Mouse (Mus musculus) ES-Bruce4 (cell line): Measurements from ENCODE around the gene Grrp1. TPM values are rescaled to one million over a fixed set of nuclear protein-coding genes. Genes with fewer than 3 reads are reported as not detected.

Experiments used
- H3K27ac ChIP-seq: 2 replicates; pipeline ENCODE4 v1.5.1; 2012; ENCODE audit warnings: low read length, inconsistent platforms; ENCODE audit not compliant: insufficient read depth
- H3K27me3 ChIP-seq: 2 replicates; pipeline ENCODE4 v1.6.1; 2012; ENCODE audit warnings: mild to moderate bottlenecking, low read length, inconsistent platforms; ENCODE audit not compliant: control insufficient read depth, poor library complexity, insufficient read depth, severe bottlenecking
- H3K36me3 ChIP-seq: 2 replicates; pipeline ENCODE4 v1.6.1; 2012; ENCODE audit warnings: inconsistent platforms, mild to moderate bottlenecking, low read length, moderate library complexity; ENCODE audit not compliant: control insufficient read depth, poor library complexity, insufficient read depth, severe bottlenecking
- H3K4me1 ChIP-seq: one replicate; pipeline ENCODE4 v1.8.1; 2011; ENCODE audit warnings: low read length; ENCODE audit not compliant: control insufficient read depth, insufficient read depth
- H3K4me3 ChIP-seq: 2 replicates; pipeline ENCODE4 v1.5.1; 2011; ENCODE audit warnings: low read depth, mild to moderate bottlenecking, low read length
- H3K9ac ChIP-seq: 2 replicates; pipeline ENCODE4 v1.6.1; 2012; ENCODE audit warnings: low read depth, mild to moderate bottlenecking, inconsistent platforms; ENCODE audit not compliant: poor library complexity, severe bottlenecking
- H3K9me3 ChIP-seq: replicated peaks from 2 replicates; pipeline ENCODE4 v1.6.1; 2012; ENCODE audit warnings: mild to moderate bottlenecking, low read length, inconsistent platforms; ENCODE audit not compliant: control insufficient read depth, poor library complexity, insufficient read depth, severe bottlenecking
- CTCF ChIP-seq: IDR thresholded peaks from one replicate; pipeline ENCODE4 v1.8.1; 2011; ENCODE audit warnings: low read depth, low read length
- EP300 ChIP-seq: IDR thresholded peaks from 2 replicates; pipeline ENCODE4 v1.6.1; 2011; ENCODE audit warnings: low read depth, low read length; ENCODE audit not compliant: insufficient read depth
- POLR2A ChIP-seq: IDR thresholded peaks from one replicate; pipeline ENCODE4 v1.8.1; 2011; ENCODE audit warnings: low read length; ENCODE audit not compliant: insufficient read depth
- polyA plus RNA-seq: library from polyadenylated mRNA; stranded (reverse); fragments of >200 nt; gene quantifications from 2 replicates; pipeline ENCODE4 v1.2.4, GENCODE M21; 2011; ENCODE audit warnings: low read depth; ENCODE audit not compliant: missing spikeins, insufficient read depth, insufficient read length

Gene Grrp1
- polyA plus RNA-seq, 1 experiment = not detected

DNA sequence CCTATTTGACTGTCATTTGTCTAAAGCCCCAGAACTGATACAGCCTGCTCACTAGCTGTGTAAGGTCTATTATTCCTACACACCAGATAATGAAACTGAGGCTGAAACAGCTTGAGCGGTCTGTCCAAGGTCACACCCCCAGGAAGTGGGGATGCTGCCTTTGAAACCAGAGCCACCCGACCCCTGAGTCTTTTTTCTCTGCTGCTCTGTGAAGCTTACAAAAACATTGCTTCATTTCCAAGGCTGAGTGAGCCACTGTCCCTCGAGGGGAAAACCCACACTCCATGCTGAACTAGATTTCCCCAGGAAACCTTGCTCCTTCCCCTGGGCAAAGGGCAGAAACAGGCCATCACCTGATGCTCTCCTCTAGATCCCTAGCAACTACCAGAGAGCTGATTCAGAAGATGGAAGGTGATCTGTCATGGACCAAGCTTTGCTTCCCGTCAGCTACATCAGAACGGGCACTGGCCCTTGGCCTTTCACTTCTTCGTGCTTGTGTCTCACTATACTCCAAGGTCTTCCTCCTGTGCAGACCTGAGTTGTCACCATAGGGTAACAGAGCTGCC, 47.3 kb downstream of the Grrp1 start:
- no peak overlapping the region for H3K9ac ChIP-seq
- TF ChIP-seq EP300 (no peak), CTCF (no peak)
- no peaks in the 10 kb centered on the region for H3K9me3 ChIP-seq
- H3K4me3 ChIP-seq = no peak overlapping the region
- H3K27ac ChIP-seq = no peak overlapping the region
- no peaks in the 10 kb centered on the region for H3K4me1 ChIP-seq
- no peaks in the 10 kb centered on the region for H3K27me3 ChIP-seq
- no peaks in the 10 kb centered on the region for H3K36me3 ChIP-seq

DNA sequence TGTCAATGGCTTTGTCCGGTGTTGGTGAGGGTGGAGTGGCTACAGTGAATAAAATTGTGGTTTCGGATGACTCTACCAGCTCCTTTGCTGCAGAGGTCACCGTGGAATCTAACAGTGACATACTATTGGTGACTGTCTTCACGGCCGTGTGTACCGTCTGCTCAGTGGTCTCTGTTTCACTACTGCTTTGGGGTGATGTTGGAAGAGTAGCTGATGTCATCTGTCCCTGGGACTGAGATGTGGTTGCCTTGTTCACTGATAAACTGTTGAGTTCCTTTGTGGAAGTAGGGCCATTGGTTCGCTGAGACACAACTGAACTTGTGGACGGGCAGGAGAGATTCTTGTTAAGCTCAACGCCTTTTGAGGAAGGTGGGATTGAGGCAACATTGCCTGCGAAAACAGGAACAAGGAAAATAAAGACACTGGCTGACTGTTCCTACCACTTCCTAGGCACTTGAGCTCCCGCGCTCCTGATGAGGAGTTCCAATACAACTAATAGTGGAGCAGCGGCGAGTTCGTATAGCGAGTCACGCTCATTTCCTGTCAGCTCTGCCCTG, 50.5 kb downstream of the Grrp1 start:
- TF ChIP-seq POLR2A (no peak), EP300 (no peak), CTCF (no peak)
- H3K4me3 ChIP-seq = no peak overlapping the region
- H3K4me1 ChIP-seq = no peaks in the 10 kb centered on the region
- H3K9ac ChIP-seq = no peak overlapping the region
- no peaks in the 10 kb centered on the region for H3K36me3 ChIP-seq
- H3K27me3 ChIP-seq = no peaks in the 10 kb centered on the region
- H3K27ac ChIP-seq = no peak overlapping the region
- H3K9me3 ChIP-seq = no peaks in the 10 kb centered on the region

DNA sequence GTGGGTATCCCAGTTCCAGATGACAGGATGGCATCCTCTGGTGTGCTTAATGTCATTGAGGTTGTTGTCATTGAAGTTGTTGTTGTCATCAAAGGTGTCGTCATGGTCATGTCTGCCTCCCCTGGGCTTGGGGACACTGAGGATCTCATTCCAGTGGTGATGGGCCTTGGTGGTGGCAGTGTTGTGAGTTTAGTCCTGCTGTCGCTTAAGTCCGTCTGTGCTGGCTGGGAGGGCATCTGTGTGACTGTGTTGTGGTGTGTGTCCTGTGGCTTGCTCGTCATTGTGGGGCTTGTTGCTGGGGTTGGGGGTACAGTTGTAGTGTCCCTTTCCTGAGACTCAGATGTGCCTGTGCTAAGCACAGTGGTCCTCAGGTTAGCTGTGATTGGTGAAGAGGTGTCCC, 51.0 kb downstream of the Grrp1 start, which contains the start of gene Gm7534:
Gene Gm7534, minus strand, starts transcription at position 101 of the 400 bp plus-strand sequence.
- no peaks in the 10 kb centered on the region for H3K4me1 ChIP-seq

More for the DNA sequence above, 51.0 kb downstream of the Grrp1 start, which contains the start of gene Gm7534:
- no peaks in the 10 kb centered on the region for H3K27me3 ChIP-seq
- no peak within 1 kb of the TSS for H3K27ac ChIP-seq
- no peak within 1 kb of the TSS for H3K4me3 ChIP-seq
- H3K9me3 ChIP-seq = no peaks in the 10 kb centered on the region
- TF ChIP-seq CTCF (no peak), EP300 (no peak), POLR2A (no peak)
- H3K9ac ChIP-seq = no peak within 1 kb of the TSS
- no peaks in the 10 kb centered on the region for H3K36me3 ChIP-seq

Other genes with a start within 250 kb of the Grrp1 start
- gene Lin28a, start 235.3 kb downstream of the Grrp1 start, polyA plus RNA-seq = 201 and 217 TPM in 2 replicates
- gene Zfp683, start 200.3 kb downstream of the Grrp1 start, polyA plus RNA-seq = not detected in 2 replicates
- 19.2 and 26.1 TPM in 2 replicates for gene Crybg2, start 193.3 kb downstream of the Grrp1 start, polyA plus RNA-seq
- gene Cd52, start 159.0 kb downstream of the Grrp1 start, polyA plus RNA-seq = not detected in 2 replicates
- gene Ubxn11, start 151.5 kb downstream of the Grrp1 start, polyA plus RNA-seq = 10.4 and 11.6 TPM in 2 replicates
- 105 and 106 TPM in 2 replicates for gene Sh3bgrl3, start 125.3 kb downstream of the Grrp1 start, polyA plus RNA-seq
- 66.3 and 69.0 TPM in 2 replicates for gene Cep85, start 67.0 kb downstream of the Grrp1 start, polyA plus RNA-seq
- gene Gm7534, start 51.1 kb downstream of the Grrp1 start, polyA plus RNA-seq = not detected in 2 replicates
- gene Catsper4, start 26.7 kb downstream of the Grrp1 start, polyA plus RNA-seq = not detected in 2 replicates
- gene Cnksr1, start 15.7 kb downstream of the Grrp1 start, polyA plus RNA-seq = 10.4 and 10.8 TPM in 2 replicates
- gene E130218I03Rik, start 10.4 kb downstream of the Grrp1 start, polyA plus RNA-seq = not detected in 2 replicates
- gene Zfp593, start 8.5 kb downstream of the Grrp1 start, polyA plus RNA-seq = 16.8 and 17.2 TPM in 2 replicates
- gene Gm30191, start 7.2 kb downstream of the Grrp1 start, polyA plus RNA-seq = not detected in 2 replicates
- gene Pdik1l, start 33.8 kb upstream of the Grrp1 start, polyA plus RNA-seq = 12.0 and 14.1 TPM in 2 replicates
- 5.4 and 7.4 TPM in 2 replicates for gene Trim63, start 61.0 kb upstream of the Grrp1 start, polyA plus RNA-seq
- gene Slc30a2, start 89.1 kb upstream of the Grrp1 start, polyA plus RNA-seq = 3.9 and 4.9 TPM in 2 replicates
- 3.3 and 3.9 TPM in 2 replicates for gene Extl1, start 129.7 kb upstream of the Grrp1 start, polyA plus RNA-seq
- gene Pafah2, start 142.2 kb upstream of the Grrp1 start, polyA plus RNA-seq = 16.4 and 16.5 TPM in 2 replicates
- gene Stmn1, start 214.2 kb upstream of the Grrp1 start, polyA plus RNA-seq = 266 and 270 TPM in 2 replicates
- gene Paqr7, start 242.6 kb upstream of the Grrp1 start, polyA plus RNA-seq = 1.5 and 3.4 TPM in 2 replicates